ENCODE assay signal across 12 mouse cellular contexts in genomic region chr17:74870177-74871160, GRCm38 (mm10).
DNase-seq lines count a peak whose midpoint lies in the region; ATAC-seq and TF ChIP-seq lines count a peak whose summit lies in the region.
"Had no signal": no experiment of that assay in that cellular context is flagged by ENCODE, and none has a peak within 500 bp of the region (broad histone marks: within the 10 kb centered on the region; RNA-seq: fewer than 3 reads in every experiment).

No protein-coding gene starts in this region.

- intact Hi-C loops in heart, adult 2 months (cut with DNase I) = no loop called here

- TF ChIP-seq POLR2A in heart, adult 2 months (IDR thresholded peaks at IDR 0.05; ENCODE audit: insufficient read depth, low read depth, low read length) = no peak

- H3K79me2 ChIP-seq in heart, adult 2 months (replicated peaks; ENCODE audit: control insufficient read depth, insufficient read depth, low read length) = no peaks in the 10 kb centered on the region

- no peak for DNase-seq in heart, adult 2 months
- DNase-seq in lung, postnatal 10 days = peak; percentile 32
- DNase-seq in lung, postnatal 36 days = no peak
- DNase-seq in embryonic facial prominence, embryonic 11.5 days (ENCODE audit: low spot score) = peak; percentile 53
- no peak for DNase-seq in cerebellum, adult 8-10 months
- DNase-seq in gastrocnemius, postnatal 10 days = no peak
- DNase-seq: cerebellum, postnatal 14 days; thymus, postnatal 4 days had no signal

- H3K27me3 ChIP-seq in heart, embryonic 13.5 days (replicated peaks) = no peaks in the 10 kb centered on the region
- no peaks in the 10 kb centered on the region for H3K27me3 ChIP-seq in heart, adult 2 months (ENCODE audit: control insufficient read depth, insufficient read depth, low read length)
- no peaks in the 10 kb centered on the region for H3K27me3 ChIP-seq in embryonic facial prominence, embryonic 11.5 days (ENCODE audit: control insufficient read depth, insufficient read depth, low read length)
- no peaks in the 10 kb centered on the region for H3K27me3 ChIP-seq in stomach, embryonic 14.5 days (ENCODE audit: control insufficient read depth, insufficient read depth, low read length)
- H3K27me3 ChIP-seq: neural tube, embryonic 13.5 days had no signal

- 14% methylated on average over 14 of the region's 14 CpGs for WGBS in heart, embryonic 13.5 days
- WGBS in heart, adult 2 months = 65% methylated on average over 14 of the region's 14 CpGs
- WGBS in embryonic facial prominence, embryonic 11.5 days = 42% methylated on average over 14 of the region's 14 CpGs
- 36% methylated on average over 14 of the region's 14 CpGs for WGBS in stomach, embryonic 14.5 days

- no peak for TF ChIP-seq EP300 in heart, adult 2 months (IDR thresholded peaks at IDR 0.05; ENCODE audit: insufficient read depth, low read depth, low read length)

- H3K27ac ChIP-seq in heart, embryonic 13.5 days (replicated peaks) = peak overlapping the region; percentile 97
- no peak overlapping the region for H3K27ac ChIP-seq in heart, adult 2 months
- peak overlapping the region; percentile 14; the same call in 1 of the 2 replicates for H3K27ac ChIP-seq in embryonic facial prominence, embryonic 11.5 days (replicated peaks; ENCODE audit: low read depth, low read length)
- peak overlapping the region; percentile 49; the same call in 1 of the 2 replicates for H3K27ac ChIP-seq in stomach, embryonic 14.5 days (ENCODE audit: low read length)
- H3K27ac ChIP-seq: neural tube, embryonic 13.5 days had no signal

- no peaks in the 10 kb centered on the region for H3K9me3 ChIP-seq in heart, embryonic 13.5 days
- no peaks in the 10 kb centered on the region for H3K9me3 ChIP-seq in embryonic facial prominence, embryonic 11.5 days (replicated peaks; ENCODE audit: control insufficient read depth, low read length)
- H3K9me3 ChIP-seq in stomach, embryonic 14.5 days (ENCODE audit: control insufficient read depth, low read depth, low read length) = no peaks in the 10 kb centered on the region
- H3K9me3 ChIP-seq: neural tube, embryonic 13.5 days had no signal

- peaks cover 82% of the 10 kb centered on the region for H3K4me1 ChIP-seq in heart, embryonic 13.5 days
- H3K4me1 ChIP-seq in heart, adult 2 months (ENCODE audit: control insufficient read depth, insufficient read depth, low read length) = peaks cover 12% of the 10 kb centered on the region
- peaks cover 9% of the 10 kb centered on the region for H3K4me1 ChIP-seq in embryonic facial prominence, embryonic 11.5 days (ENCODE audit: control insufficient read depth, insufficient read depth, low read length)
- H3K4me1 ChIP-seq in stomach, embryonic 14.5 days (ENCODE audit: control insufficient read depth, insufficient read depth, low read length) = peaks cover 40% of the 10 kb centered on the region

- peak overlapping the region; percentile 63; the same call in 1 of the 2 replicates for H3K9ac ChIP-seq in heart, embryonic 13.5 days
- H3K9ac ChIP-seq in heart, adult 2 months (ENCODE audit: low read depth, low read length) = no peak overlapping the region
- H3K9ac ChIP-seq in embryonic facial prominence, embryonic 11.5 days (replicated peaks; ENCODE audit: low read length) = no peak overlapping the region
- no peak overlapping the region for H3K9ac ChIP-seq in stomach, embryonic 14.5 days (replicated peaks; ENCODE audit: low read depth, low read length)
- H3K9ac ChIP-seq: neural tube, embryonic 13.5 days had no signal

- peak; percentile 17; the same call in 1 of the 2 replicates for ATAC-seq in heart, embryonic 13.5 days (ENCODE audit: extremely low read depth, insufficient number of reproducible peaks, low FRiP score, low TSS enrichment)
- ATAC-seq in embryonic facial prominence, embryonic 11.5 days (replicated peaks; ENCODE audit: insufficient number of reproducible peaks, low FRiP score, low TSS enrichment, low read depth) = no peak
- ATAC-seq in stomach, embryonic 14.5 days (ENCODE audit: insufficient number of reproducible peaks, insufficient read depth, low FRiP score, low read depth) = no peak
- ATAC-seq: inflammation-experienced regulatory T-cells, adult 6 months had no signal

- H3K4me2 ChIP-seq in heart, embryonic 13.5 days = no peak overlapping the region
- no peak overlapping the region for H3K4me2 ChIP-seq in embryonic facial prominence, embryonic 11.5 days (ENCODE audit: low read depth, low read length)
- no peak overlapping the region for H3K4me2 ChIP-seq in stomach, embryonic 14.5 days (replicated peaks; ENCODE audit: low read depth, low read length)
- H3K4me2 ChIP-seq: neural tube, embryonic 13.5 days had no signal

- H3K4me3 ChIP-seq in heart, embryonic 13.5 days = no peak overlapping the region
- H3K4me3 ChIP-seq in heart, adult 2 months = no peak overlapping the region
- H3K4me3 ChIP-seq in embryonic facial prominence, embryonic 11.5 days (ENCODE audit: low read depth, low read length) = no peak overlapping the region
- H3K4me3 ChIP-seq in stomach, embryonic 14.5 days (ENCODE audit: low read depth, low read length) = no peak overlapping the region
- H3K4me3 ChIP-seq: neural tube, embryonic 13.5 days had no signal

- no peak for TF ChIP-seq CTCF in heart, adult 2 months (IDR thresholded peaks at IDR 0.05)

- no peaks in the 10 kb centered on the region for H3K36me3 ChIP-seq in heart, embryonic 13.5 days
- no peaks in the 10 kb centered on the region for H3K36me3 ChIP-seq in heart, adult 2 months (ENCODE audit: control insufficient read depth, insufficient read depth, low read length)
- H3K36me3 ChIP-seq in embryonic facial prominence, embryonic 11.5 days (replicated peaks; ENCODE audit: control insufficient read depth, insufficient read depth, low read depth, low read length) = no peaks in the 10 kb centered on the region
- H3K36me3 ChIP-seq in stomach, embryonic 14.5 days (ENCODE audit: control insufficient read depth, insufficient read depth, low read length) = no peaks in the 10 kb centered on the region
- H3K36me3 ChIP-seq: neural tube, embryonic 13.5 days had no signal

Comparison
In these comparisons a context has a peak if more than half of its experiments do, and no peak if none do; other contexts are left out.
1. DNase-seq: peak in lung, postnatal 10 days (single experiment) and embryonic facial prominence, embryonic 11.5 days (single experiment); none in heart, adult 2 months (0 of 2), lung, postnatal 36 days (single experiment), cerebellum, adult 8-10 months (single experiment) and gastrocnemius, postnatal 10 days (single experiment).